Mouse (Mus musculus): ENCODE data around the gene Gm14180.
"Not testable (repeated sequence)": the region's sequence is repeated elsewhere in the genome, so short reads cannot be mapped to it uniquely, and the experiment has no call there.

Gm14180 gene

GRCm38 (mm10) chr11:99734190-99734589 is at the start of gene Gm14180:
Gene Gm14180, minus strand, starts transcription at chr11:99734290.
- DNase-seq (ENCODE audit: low spot score), result no peak

- DNase-seq (ENCODE audit: low spot score), result no peak
Measured at GRCm38 (mm10) chr11:99780604-99781003, 46.5 kb upstream of the Gm14180 start, which contains the start of gene Krtap4-8. Gene Krtap4-8, minus strand, starts transcription at chr11:99780704.

GRCm38 (mm10) chr11:99778401-99778800 is 44.3 kb upstream of the Gm14180 start:
- no peak for DNase-seq (ENCODE audit: low spot score)

- not testable (repeated sequence) for DNase-seq (ENCODE audit: low spot score)
Measured at GRCm38 (mm10) chr11:99772813-99773212, 38.7 kb upstream of the Gm14180 start, which contains the start of gene Gm11595. Gene Gm11595, minus strand, starts transcription at chr11:99772913.

GRCm38 (mm10) chr11:99768410-99768809 is 34.3 kb upstream of the Gm14180 start:
- DNase-seq (ENCODE audit: low spot score), result no peak

- DNase-seq (ENCODE audit: low spot score), result no peak
Measured at GRCm38 (mm10) chr11:99758877-99759276, 24.8 kb upstream of the Gm14180 start.

- DNase-seq (ENCODE audit: low spot score), result no peak
Measured at GRCm38 (mm10) chr11:99743985-99744384, 9.9 kb upstream of the Gm14180 start.

- DNase-seq (ENCODE audit: low spot score), result no peak
Measured at GRCm38 (mm10) chr11:99724061-99724460, 10.0 kb downstream of the Gm14180 start.

GRCm38 (mm10) chr11:99718759-99719158 is 15.3 kb downstream of the Gm14180 start:
- DNase-seq (ENCODE audit: low spot score), result no peak

GRCm38 (mm10) chr11:99690463-99690862 is 43.6 kb downstream of the Gm14180 start, which contains the start of gene Gm14190:
Gene Gm14190, minus strand, starts transcription at chr11:99690740.
- no peak for DNase-seq (ENCODE audit: low spot score)

- not testable (repeated sequence) for DNase-seq (ENCODE audit: low spot score)
Measured at GRCm38 (mm10) chr11:99685235-99685634, 48.9 kb downstream of the Gm14180 start.
